Mouse (Mus musculus) brain, embryonic 14.5 days (tissue): ENCODE measurements at regions not wholly inside any gene's neighbourhood (a gene's known extent, or its start where the extent isn't known, plus 50 kb on each side); places are given as distances from the start of the nearest gene placed in this dataset.

ENCODE experiments used
- CTCF ChIP-seq: fragments of 200-500 bp; IDR thresholded peaks from 2 replicates; pipeline ENCODE4 v1.5.1; 2012; ENCODE audit warnings: inconsistent platforms, mild to moderate bottlenecking, moderate library complexity, borderline replicate concordance; ENCODE audit not compliant: insufficient read depth, insufficient read length; ENCODE audit errors: extremely low read depth
- POLR2A ChIP-seq: fragments of 200-500 bp; IDR thresholded peaks from 2 replicates; pipeline ENCODE4 v1.6.1; 2012; ENCODE audit warnings: mild to moderate bottlenecking, inconsistent platforms, borderline replicate concordance; ENCODE audit not compliant: poor library complexity, insufficient read depth, insufficient read length, severe bottlenecking; ENCODE audit errors: extremely low read depth

DNA sequence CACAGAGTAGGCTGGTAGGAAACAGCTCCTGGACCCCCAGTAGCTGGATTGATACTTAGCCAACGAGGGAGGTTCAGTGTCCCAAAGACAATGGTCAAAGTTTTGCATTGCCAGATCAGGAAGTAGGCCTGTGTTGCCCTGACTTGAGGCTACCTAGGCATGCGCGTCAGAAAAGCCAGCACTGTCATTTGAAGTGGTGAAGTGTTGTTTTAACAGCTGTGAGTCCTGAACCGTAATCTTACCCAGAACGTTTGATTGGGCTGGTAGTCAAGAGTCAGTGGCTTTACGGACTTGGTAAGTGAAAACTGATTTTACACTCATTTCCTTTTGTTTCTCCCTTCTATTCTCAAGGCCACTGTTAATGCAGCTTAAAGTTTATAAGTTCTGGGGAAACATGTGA is 123.9 kb upstream of the Ddhd1 start:
- TF ChIP-seq POLR2A (no peak), CTCF (no peak)
